In genomic region chr11:7215703-7216102, GRCm38 (mm10) we compare ENCODE assay signal across 10 mouse cellular contexts. TPM values are rescaled to one million over a fixed set of nuclear protein-coding genes. Genes with fewer than 3 reads are reported as not detected.
DNase-seq lines count a peak whose midpoint lies in the region; ATAC-seq and TF ChIP-seq lines count a peak whose summit lies in the region.
"Had no signal": no experiment of that assay in that cellular context is flagged by ENCODE, and none has a peak within 500 bp of the region (broad histone marks: within the 10 kb centered on the region; RNA-seq: fewer than 3 reads in every experiment).

No protein-coding gene starts in this region.

- no peaks in the 10 kb centered on the region for H3K36me3 ChIP-seq in hindbrain, embryonic 10.5 days
- H3K36me3 ChIP-seq in hindbrain, embryonic 16.5 days (ENCODE audit: control insufficient read depth, insufficient read depth, low read length): no peaks in the 10 kb centered on the region
- no peaks in the 10 kb centered on the region for H3K36me3 ChIP-seq in ES-Bruce4 (ENCODE audit: control insufficient read depth, insufficient read depth, low read length, poor library complexity, severe bottlenecking)
- H3K36me3 ChIP-seq: limb, embryonic 15.5 days had no signal

- no peaks in the 10 kb centered on the region for H3K9me3 ChIP-seq in hindbrain, embryonic 10.5 days
- no peaks in the 10 kb centered on the region for H3K9me3 ChIP-seq in hindbrain, embryonic 16.5 days (ENCODE audit: control insufficient read depth, low read length)
- H3K9me3 ChIP-seq in ES-Bruce4 (replicated peaks; ENCODE audit: control insufficient read depth, insufficient read depth, low read length, poor library complexity, severe bottlenecking): no peaks in the 10 kb centered on the region
- H3K9me3 ChIP-seq: limb, embryonic 15.5 days had no signal

- H3K4me2 ChIP-seq in hindbrain, embryonic 16.5 days (ENCODE audit: low read length): no peak overlapping the region
- H3K4me2 ChIP-seq: limb, embryonic 15.5 days had no signal

- H3K9ac ChIP-seq in hindbrain, embryonic 16.5 days (ENCODE audit: low read depth, low read length): no peak overlapping the region
- no peak overlapping the region for H3K9ac ChIP-seq in ES-Bruce4 (ENCODE audit: low read depth, poor library complexity, severe bottlenecking)
- H3K9ac ChIP-seq: limb, embryonic 15.5 days had no signal

- TF ChIP-seq POLR2A in ES-Bruce4 (IDR thresholded peaks at IDR 0.05; ENCODE audit: insufficient read depth, low read length): no peak

- WGBS in hindbrain, embryonic 10.5 days: 14% methylated on average over 8 of the region's 8 CpGs
- WGBS in hindbrain, embryonic 16.5 days: 10% methylated on average over 8 of the region's 8 CpGs

- H3K4me3 ChIP-seq in hindbrain, embryonic 10.5 days: no peak overlapping the region
- no peak overlapping the region for H3K4me3 ChIP-seq in hindbrain, embryonic 16.5 days (ENCODE audit: low read length)
- no peak overlapping the region for H3K4me3 ChIP-seq in ES-Bruce4 (ENCODE audit: low read depth, low read length)
- H3K4me3 ChIP-seq: limb, embryonic 15.5 days had no signal

- peaks cover 33% of the 10 kb centered on the region for H3K4me1 ChIP-seq in hindbrain, embryonic 10.5 days (replicated peaks)
- H3K4me1 ChIP-seq in hindbrain, embryonic 16.5 days (ENCODE audit: control insufficient read depth, insufficient read depth, low read depth, low read length): peaks cover 23% of the 10 kb centered on the region
- no peaks in the 10 kb centered on the region for H3K4me1 ChIP-seq in ES-Bruce4 (ENCODE audit: control insufficient read depth, insufficient read depth, low read length)

- intact Hi-C loops in left cerebral cortex, postnatal 25 days (cut with DNase I): loop anchor here (1.0 to 10.0 kb wide), 4 partner anchors 123 to 1190 kb away; no protein-coding TSS in a partner anchor

- H3K27ac ChIP-seq in hindbrain, embryonic 10.5 days: no peak overlapping the region
- H3K27ac ChIP-seq in hindbrain, embryonic 16.5 days (ENCODE audit: low read depth, low read length): no peak overlapping the region
- H3K27ac ChIP-seq in ES-Bruce4 (ENCODE audit: insufficient read depth, low read length): no peak overlapping the region
- H3K27ac ChIP-seq: limb, embryonic 15.5 days had no signal

- peak; percentile 68 for TF ChIP-seq CTCF in ES-Bruce4 (IDR thresholded peaks at IDR 0.05; ENCODE audit: low read depth, low read length)

- peaks cover 43% of the 10 kb centered on the region for H3K27me3 ChIP-seq in hindbrain, embryonic 10.5 days (ENCODE audit: insufficient read depth, poor library complexity, severe bottlenecking)
- no peaks in the 10 kb centered on the region for H3K27me3 ChIP-seq in hindbrain, embryonic 16.5 days (replicated peaks; ENCODE audit: control insufficient read depth, insufficient read depth, low read length)
- H3K27me3 ChIP-seq in ES-Bruce4 (ENCODE audit: control insufficient read depth, insufficient read depth, low read length, poor library complexity, severe bottlenecking): no peaks in the 10 kb centered on the region; the same call in 1 of the 2 replicates

- ATAC-seq in hindbrain, embryonic 16.5 days: no peak
- ATAC-seq in megakaryocyte-erythroid progenitor cell, adult 5-6 weeks (replicated peaks; ENCODE audit: low FRiP score, low TSS enrichment, poor library complexity, severe bottlenecking): no peak

- DNase-seq in hindbrain, embryonic 10.5 days (ENCODE audit: low spot score): peak; percentile 63
- peak; percentile 75 to 83 for DNase-seq in adrenal gland, postnatal 36 days
- peak; percentile 65 to 81 for DNase-seq in gastrocnemius, postnatal 4 days (ENCODE audit: low spot score in 2 of 2)
- peak; percentile 67 to 71 for DNase-seq in left cerebral cortex, postnatal 25 days (ENCODE audit: low spot score in 2 of 2)
- DNase-seq in right cerebral cortex, postnatal 10 days (ENCODE audit: low spot score in 2 of 2): peak; percentile 66 to 76

- TF ChIP-seq EP300 in ES-Bruce4 (IDR thresholded peaks at IDR 0.05; ENCODE audit: insufficient read depth, low read depth, low read length): no peak

RNA-seq across cellular contexts. Expression of gene Igfbp3, which starts 2.0 kb away (rescaled TPM):
- 12.5 and 13.0 TPM in 2 replicates for polyA plus RNA-seq in hindbrain, embryonic 10.5 days (2016; fragmentation: Nextera tagmentation; extraction: Ambion mirVana)
- polyA plus RNA-seq in hindbrain, embryonic 16.5 days (2015; fragmentation: Nextera tagmentation; extraction: Ambion mirVana): 24.2 and 25.1 TPM in 2 replicates
- polyA plus RNA-seq in ES-Bruce4 (2011; ENCODE audit: insufficient read depth, insufficient read length, low read depth, missing spikeins): 165 and 168 TPM in 2 replicates
- total RNA-seq in adrenal gland, postnatal 36 days (2021): 10 to 100 TPM; 58.6 to 75.0 TPM
- 100 to 1,000 TPM; 149 to 168 TPM for total RNA-seq in gastrocnemius, postnatal 4 days (2021)
- total RNA-seq in left cerebral cortex, postnatal 25 days (2021): 10 to 100 TPM; 11.8 to 14.4 TPM
- total RNA-seq in megakaryocyte-erythroid progenitor cell, adult 5-6 weeks (2014; fragmentation: Nextera tagmentation): not detected in 2 replicates
- not detected in 2 replicates for total RNA-seq in megakaryocyte-erythroid progenitor cell, adult 5-6 weeks (2017)

RNA-seq across cellular contexts. Expression of gene Igfbp1, which starts 18.1 kb away (rescaled TPM):
- polyA plus RNA-seq in hindbrain, embryonic 10.5 days (2016; fragmentation: Nextera tagmentation; extraction: Ambion mirVana): 0.16 TPM in 1 of 2 replicates, not detected in the other
- 0.10 and 0.20 TPM in 2 replicates for polyA plus RNA-seq in hindbrain, embryonic 16.5 days (2015; fragmentation: Nextera tagmentation; extraction: Ambion mirVana)
- polyA plus RNA-seq in ES-Bruce4 (2011; ENCODE audit: insufficient read depth, insufficient read length, low read depth, missing spikeins): not detected in 2 replicates
- under 1 TPM in 1 of 2 experiments, not detected in 1; 0.46 TPM for total RNA-seq in adrenal gland, postnatal 36 days (2021)
- 1 to 10 TPM in 1 of 2 experiments, under 1 TPM in 1; 0.29 to 2.8 TPM for total RNA-seq in gastrocnemius, postnatal 4 days (2021)
- total RNA-seq in left cerebral cortex, postnatal 25 days (2021): not detected
- total RNA-seq in megakaryocyte-erythroid progenitor cell, adult 5-6 weeks (2014; fragmentation: Nextera tagmentation): not detected in 2 replicates
- not detected in 2 replicates for total RNA-seq in megakaryocyte-erythroid progenitor cell, adult 5-6 weeks (2017)

RNA-seq across cellular contexts. Expression of gene Gm11985, which starts 27.3 kb away (rescaled TPM):
- not detected in 2 replicates for polyA plus RNA-seq in hindbrain, embryonic 10.5 days (2016; fragmentation: Nextera tagmentation; extraction: Ambion mirVana)
- polyA plus RNA-seq in hindbrain, embryonic 16.5 days (2015; fragmentation: Nextera tagmentation; extraction: Ambion mirVana): not detected in 2 replicates
- polyA plus RNA-seq in ES-Bruce4 (2011; ENCODE audit: insufficient read depth, insufficient read length, low read depth, missing spikeins): not detected in 2 replicates
- total RNA-seq in adrenal gland, postnatal 36 days (2021): not detected
- not detected for total RNA-seq in gastrocnemius, postnatal 4 days (2021)
- total RNA-seq in left cerebral cortex, postnatal 25 days (2021): not detected
- total RNA-seq in megakaryocyte-erythroid progenitor cell, adult 5-6 weeks (2014; fragmentation: Nextera tagmentation): not detected in 2 replicates
- total RNA-seq in megakaryocyte-erythroid progenitor cell, adult 5-6 weeks (2017): not detected in 2 replicates
- polyA plus RNA-seq: limb, embryonic 15.5 days; stomach, embryonic 16.5 days had no signal

Comparison
In these comparisons a context has a peak if more than half of its experiments do, and no peak if none do; other contexts are left out.
1. RNA of gene Igfbp3, which starts 2.0 kb away (total RNA-seq): 149 to 168 TPM in gastrocnemius, postnatal 4 days, 58.6 to 75.0 TPM in adrenal gland, postnatal 36 days and 11.8 to 14.4 TPM in left cerebral cortex, postnatal 25 days; not detected in megakaryocyte-erythroid progenitor cell, adult 5-6 weeks; every median in the first group is over 10 times any median in the second.
2. Peak in every context shown above with its lines, with median percentiles within 50 percentile points of each other: DNase-seq.